Mouse (Mus musculus) spleen, adult 2 months (tissue): Measurements from ENCODE around the gene Mia3.

Experiments used
- CTCF ChIP-seq: fragments of 200-500 bp; IDR thresholded peaks from 2 replicates; pipeline ENCODE4 v1.5.1; 2011; ENCODE audit warnings: mild to moderate bottlenecking, inconsistent platforms; ENCODE audit not compliant: insufficient read depth, insufficient read length, insufficient replicate concordance; ENCODE audit errors: extremely low read depth
- POLR2A ChIP-seq: fragments of 200-500 bp; IDR thresholded peaks from 2 replicates; pipeline ENCODE4 v1.6.1; 2011; ENCODE audit warnings: low read depth, low read length, inconsistent platforms

- no peak for TF ChIP-seq CTCF
- no peak for TF ChIP-seq POLR2A
These were observed 6.4 kb downstream of the Mia3 start for GRCm38 (mm10) chr1:183362729-183363576.
